Mouse (Mus musculus): ENCODE data around the gene Slc34a2.

Gene Slc34a2

DNA sequence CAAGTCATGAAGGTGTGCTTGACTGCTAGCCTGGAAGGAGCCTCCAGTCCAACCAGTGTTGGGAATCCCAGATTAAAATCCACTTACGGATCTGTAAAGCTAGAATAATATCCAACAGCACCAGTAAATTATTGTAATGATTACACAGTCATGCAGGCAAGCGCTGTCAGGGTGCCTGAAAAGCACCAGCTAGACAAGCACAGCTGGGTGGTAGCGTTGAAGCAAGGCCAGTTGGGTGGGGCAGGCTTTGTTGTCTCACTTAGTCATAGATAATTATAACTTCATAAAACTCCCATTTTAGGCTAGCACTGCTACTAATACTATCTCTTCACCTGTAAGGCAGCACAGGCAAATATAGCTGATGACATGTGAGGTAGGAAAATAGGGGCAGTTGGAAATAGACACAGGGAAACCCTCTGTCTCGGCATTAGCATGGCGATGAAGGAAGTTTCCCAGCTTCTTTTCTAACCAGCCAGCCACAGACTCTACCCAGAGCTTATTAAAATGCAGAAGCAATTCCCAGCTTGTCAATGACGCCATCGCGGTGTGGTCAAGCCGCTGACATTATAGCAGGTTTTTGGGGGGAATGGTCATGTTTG is 23.8 kb downstream of the Slc34a2 start:
- no peak for TF ChIP-seq GATA4 (IDR thresholded peaks at IDR 0.05; ENCODE audit: insufficient replicate concordance, low read length)

DNA sequence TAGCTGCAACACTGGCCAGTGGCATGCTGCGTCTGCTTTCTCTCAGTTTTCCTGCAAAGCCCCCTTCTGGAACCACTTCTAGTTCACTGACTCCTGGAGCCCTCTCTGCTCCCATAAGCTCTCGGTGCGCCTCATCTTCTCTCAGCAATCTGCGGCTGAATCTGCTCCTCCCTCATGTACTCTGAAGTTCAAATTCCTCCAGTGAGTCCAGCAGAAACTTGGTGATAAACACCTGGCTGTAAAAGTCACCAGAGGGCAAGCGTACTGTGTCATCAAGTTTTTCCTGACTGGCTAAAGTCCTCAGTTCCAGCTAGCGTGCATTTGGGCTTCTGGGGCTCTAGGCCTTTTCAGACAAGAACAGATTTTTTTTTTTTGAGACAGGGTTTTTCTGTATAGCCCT is 36.7 kb downstream of the Slc34a2 start:
- peak; percentile 55; the same call in 1 of the 2 replicates for TF ChIP-seq GATA4 (IDR thresholded peaks at IDR 0.05; ENCODE audit: insufficient replicate concordance, low read length)

GRCm38 (mm10) chr5:53078453-53078852 is 40.6 kb downstream of the Slc34a2 start:
- TF ChIP-seq GATA4 (IDR thresholded peaks at IDR 0.05; ENCODE audit: insufficient replicate concordance, low read length): no peak

GRCm38 (mm10) chr5:53087452-53087851 is 49.6 kb downstream of the Slc34a2 start:
- TF ChIP-seq GATA4 (IDR thresholded peaks at IDR 0.05; ENCODE audit: insufficient replicate concordance, low read length): no peak

GRCm38 (mm10) chr5:53091331-53091730 is 53.5 kb downstream of the Slc34a2 start:
- TF ChIP-seq GATA4 (IDR thresholded peaks at IDR 0.05; ENCODE audit: insufficient replicate concordance, low read length): no peak

GRCm38 (mm10) chr5:53101848-53102473 is 64.1 kb downstream of the Slc34a2 start:
- no peak for TF ChIP-seq GATA4 (IDR thresholded peaks at IDR 0.05; ENCODE audit: insufficient replicate concordance, low read length)

DNA sequence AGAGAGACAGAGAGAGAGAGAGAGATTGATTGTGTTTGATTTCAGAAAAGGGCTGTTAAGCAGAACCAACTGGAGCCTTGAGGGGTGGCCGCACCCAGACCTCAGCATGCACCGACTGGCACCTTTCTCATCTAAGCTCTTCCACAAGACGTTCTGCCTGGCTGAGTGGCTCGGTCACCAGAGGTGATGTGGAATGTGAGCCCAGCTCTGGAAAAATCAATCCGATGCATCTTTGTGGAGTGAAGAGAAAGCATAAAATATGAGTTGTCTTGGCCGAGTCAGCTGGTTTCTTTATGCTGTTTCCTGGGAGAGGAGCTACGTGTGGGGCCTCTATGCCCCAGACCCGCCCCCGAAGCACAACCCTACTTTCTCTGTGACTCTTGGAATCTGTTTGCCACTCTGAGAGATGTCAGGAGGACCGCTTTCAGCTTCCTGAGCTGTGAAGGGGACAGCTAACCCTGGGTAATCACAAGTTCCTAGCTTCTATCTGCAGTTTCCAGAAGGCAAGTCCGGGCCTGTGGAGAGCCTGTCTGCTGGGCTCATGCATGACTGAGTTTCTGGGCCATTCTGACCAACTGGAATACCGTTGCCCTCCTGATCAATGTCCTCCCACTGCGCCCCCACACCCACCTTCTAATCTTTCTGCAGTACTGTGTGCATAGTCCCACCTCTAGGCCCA is 66.4 kb downstream of the Slc34a2 start:
- TF ChIP-seq GATA4 (IDR thresholded peaks at IDR 0.05; ENCODE audit: insufficient replicate concordance, low read length): no peak

GRCm38 (mm10) chr5:53105716-53106115 is 67.8 kb downstream of the Slc34a2 start:
- TF ChIP-seq GATA4 (IDR thresholded peaks at IDR 0.05; ENCODE audit: insufficient replicate concordance, low read length): no peak

GRCm38 (mm10) chr5:53106125-53106524 is 68.2 kb downstream of the Slc34a2 start:
- no peak for TF ChIP-seq GATA4 (IDR thresholded peaks at IDR 0.05; ENCODE audit: insufficient replicate concordance, low read length)

- no peak for TF ChIP-seq GATA4 (IDR thresholded peaks at IDR 0.05; ENCODE audit: insufficient replicate concordance, low read length)
These were observed 68.8 kb downstream of the Slc34a2 start for GRCm38 (mm10) chr5:53106731-53107130.

DNA sequence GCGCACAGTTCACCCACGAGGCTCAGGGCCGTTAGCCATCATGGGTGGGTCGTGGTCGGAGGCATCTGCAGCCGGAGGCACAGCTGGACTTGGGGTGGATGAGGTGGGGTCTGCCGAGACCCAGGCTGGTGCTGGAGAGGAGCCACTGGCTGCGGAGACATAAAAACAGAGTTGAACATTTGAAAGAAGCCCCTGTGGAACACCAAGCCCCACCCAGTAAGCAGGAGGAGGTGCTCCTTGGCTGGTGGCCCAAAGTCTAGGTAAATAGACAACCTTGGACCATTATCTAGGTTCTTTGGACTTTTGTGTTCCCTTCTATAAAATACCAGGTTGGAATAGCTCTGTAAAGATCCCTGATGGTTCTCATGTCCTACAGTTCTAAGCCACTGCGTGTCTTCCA is 70.1 kb downstream of the Slc34a2 start:
- no peak for TF ChIP-seq GATA4 (IDR thresholded peaks at IDR 0.05; ENCODE audit: insufficient replicate concordance, low read length)

DNA sequence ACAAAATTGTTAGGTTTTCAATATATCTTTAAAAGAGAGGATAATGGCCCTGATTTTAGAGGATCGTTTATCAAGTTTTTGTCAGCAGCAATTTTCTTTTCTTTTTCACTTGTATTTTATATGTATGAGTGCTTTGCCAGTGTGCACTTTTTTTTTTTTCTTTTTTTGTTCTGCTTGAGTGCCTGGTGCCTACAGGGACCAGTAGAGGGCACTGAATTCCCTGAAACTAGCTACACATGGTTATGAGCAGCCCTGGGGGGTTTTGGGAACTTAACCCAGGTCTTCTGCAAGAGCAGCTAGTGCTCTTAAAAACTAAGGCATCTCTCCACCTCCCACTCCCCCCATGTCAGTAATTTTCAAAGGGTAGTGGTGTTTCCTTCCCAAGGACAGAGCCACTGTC is 70.8 kb downstream of the Slc34a2 start:
- no peak for TF ChIP-seq GATA4 (IDR thresholded peaks at IDR 0.05; ENCODE audit: insufficient replicate concordance, low read length)

- no peak for TF ChIP-seq GATA4 (IDR thresholded peaks at IDR 0.05; ENCODE audit: insufficient replicate concordance, low read length)
These were observed 72.3 kb downstream of the Slc34a2 start for GRCm38 (mm10) chr5:53110225-53110624.

DNA sequence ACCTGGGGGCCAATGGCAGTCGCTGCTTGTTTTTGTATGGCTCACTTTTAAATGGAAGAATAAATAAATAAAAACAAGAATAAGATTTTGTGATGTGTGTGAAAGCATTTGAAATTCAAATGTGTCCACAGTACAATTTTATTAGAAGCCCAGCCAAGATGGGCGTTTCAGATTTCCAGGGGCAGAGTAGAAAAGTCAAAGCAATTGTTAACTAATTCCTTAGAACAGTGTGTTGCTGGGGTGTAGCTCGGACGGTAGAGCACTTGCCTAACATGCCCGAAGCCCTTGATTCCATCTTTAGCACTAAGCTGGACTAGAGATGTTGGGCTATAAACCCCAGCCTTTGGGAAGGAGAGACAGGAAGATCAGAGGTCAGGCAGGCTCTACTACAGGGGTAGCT is 73.2 kb downstream of the Slc34a2 start:
- no peak for TF ChIP-seq GATA4 (IDR thresholded peaks at IDR 0.05; ENCODE audit: insufficient replicate concordance, low read length)

GRCm38 (mm10) chr5:53112942-53113341 is 75.1 kb downstream of the Slc34a2 start:
- TF ChIP-seq GATA4 (IDR thresholded peaks at IDR 0.05; ENCODE audit: insufficient replicate concordance, low read length): no peak

- no peak for TF ChIP-seq GATA4 (IDR thresholded peaks at IDR 0.05; ENCODE audit: insufficient replicate concordance, low read length)
These were observed 76.9 kb downstream of the Slc34a2 start for GRCm38 (mm10) chr5:53114616-53115267.

Measured in liver, adult (tissue).